Mouse (Mus musculus): ENCODE results near the gene Fbxw2. TPM values are rescaled to one million over a fixed set of nuclear protein-coding genes. Genes with fewer than 3 reads are reported as not detected.
"Not testable (repeated sequence)": the region's sequence is repeated elsewhere in the genome, so short reads cannot be mapped to it uniquely, and the experiment has no call there.

The Fbxw2 gene
- 52.7 and 55.3 TPM in 2 replicates for polyA plus RNA-seq (2012; rRNA removed)

GRCm38 (mm10) chr2:34825827-34826459, at the start of gene Fbxw2:
Gene Fbxw2 (minus strand): TSS chr2:34826311.
- no peak for DNase-seq (ENCODE audit: low read depth)

GRCm38 (mm10) chr2:34874816-34875345, 48.8 kb upstream of the Fbxw2 start, which contains the start of gene Psmd5:
Gene Psmd5 (minus strand): TSS chr2:34874968.
- no peak for DNase-seq (ENCODE audit: low read depth)

GRCm38 (mm10) chr2:34874271-34874670, 48.2 kb upstream of the Fbxw2 start, which contains the start of gene Cutal:
Gene Cutal (plus strand): TSS chr2:34874396.
- no peak for DNase-seq (ENCODE audit: low read depth)

- peak; percentile 94 for DNase-seq (ENCODE audit: low read depth)
These were observed 44.7 kb upstream of the Fbxw2 start for GRCm38 (mm10) chr2:34870520-34871474.

GRCm38 (mm10) chr2:34869680-34870079, 43.6 kb upstream of the Fbxw2 start:
- no peak for DNase-seq (ENCODE audit: low read depth)

- no peak for DNase-seq (ENCODE audit: low read depth)
These were observed 31.6 kb upstream of the Fbxw2 start for GRCm38 (mm10) chr2:34857728-34858127.

GRCm38 (mm10) chr2:34855265-34855664, 29.2 kb upstream of the Fbxw2 start:
- DNase-seq (ENCODE audit: low read depth): no peak

- no peak for DNase-seq (ENCODE audit: low read depth)
These were observed 21.6 kb upstream of the Fbxw2 start for GRCm38 (mm10) chr2:34847702-34848101.

- no peak for DNase-seq (ENCODE audit: low read depth)
These were observed 17.3 kb upstream of the Fbxw2 start for GRCm38 (mm10) chr2:34843211-34843939.

GRCm38 (mm10) chr2:34841706-34842105, 15.6 kb upstream of the Fbxw2 start:
- no peak for DNase-seq (ENCODE audit: low read depth)

- not testable (repeated sequence) for DNase-seq (ENCODE audit: low read depth)
These were observed 14.0 kb upstream of the Fbxw2 start for GRCm38 (mm10) chr2:34840143-34840542.

- no peak for DNase-seq (ENCODE audit: low read depth)
These were observed 9.6 kb upstream of the Fbxw2 start for GRCm38 (mm10) chr2:34835669-34836068.

- DNase-seq (ENCODE audit: low read depth): no peak
These were observed 7.5 kb upstream of the Fbxw2 start for GRCm38 (mm10) chr2:34833624-34834023.

- not testable (repeated sequence) for DNase-seq (ENCODE audit: low read depth)
These were observed 6.8 kb upstream of the Fbxw2 start, which contains the start of gene Gm34653 for GRCm38 (mm10) chr2:34832766-34833457. Gene Gm34653 (plus strand): TSS chr2:34833007.

GRCm38 (mm10) chr2:34830066-34830465, 4.0 kb upstream of the Fbxw2 start:
- DNase-seq (ENCODE audit: low read depth): not testable (repeated sequence)

- peak; percentile 82 for DNase-seq (ENCODE audit: low read depth)
These were observed 1.9 kb upstream of the Fbxw2 start for GRCm38 (mm10) chr2:34828026-34828425.

GRCm38 (mm10) chr2:34827591-34827990, 1.5 kb upstream of the Fbxw2 start:
- DNase-seq (ENCODE audit: low read depth): no peak

GRCm38 (mm10) chr2:34826460-34827231, 535 bp upstream of the Fbxw2 start:
- DNase-seq (ENCODE audit: low read depth): no peak

GRCm38 (mm10) chr2:34818492-34818891, 7.6 kb downstream of the Fbxw2 start:
- DNase-seq (ENCODE audit: low read depth): no peak

- DNase-seq (ENCODE audit: low read depth): not testable (repeated sequence)
These were observed 10.2 kb downstream of the Fbxw2 start for GRCm38 (mm10) chr2:34815893-34816292.

Data from gonadal fat pad, adult 2 months (tissue).